Mouse (Mus musculus): ENCODE measurements around the gene Taz. TPM values are rescaled to one million over a fixed set of nuclear protein-coding genes. Genes with fewer than 3 reads are reported as not detected.

The Taz gene
- total RNA-seq (2022), result 10 to 100 TPM; 39.0 to 53.5 (median 48.1) TPM

DNA sequence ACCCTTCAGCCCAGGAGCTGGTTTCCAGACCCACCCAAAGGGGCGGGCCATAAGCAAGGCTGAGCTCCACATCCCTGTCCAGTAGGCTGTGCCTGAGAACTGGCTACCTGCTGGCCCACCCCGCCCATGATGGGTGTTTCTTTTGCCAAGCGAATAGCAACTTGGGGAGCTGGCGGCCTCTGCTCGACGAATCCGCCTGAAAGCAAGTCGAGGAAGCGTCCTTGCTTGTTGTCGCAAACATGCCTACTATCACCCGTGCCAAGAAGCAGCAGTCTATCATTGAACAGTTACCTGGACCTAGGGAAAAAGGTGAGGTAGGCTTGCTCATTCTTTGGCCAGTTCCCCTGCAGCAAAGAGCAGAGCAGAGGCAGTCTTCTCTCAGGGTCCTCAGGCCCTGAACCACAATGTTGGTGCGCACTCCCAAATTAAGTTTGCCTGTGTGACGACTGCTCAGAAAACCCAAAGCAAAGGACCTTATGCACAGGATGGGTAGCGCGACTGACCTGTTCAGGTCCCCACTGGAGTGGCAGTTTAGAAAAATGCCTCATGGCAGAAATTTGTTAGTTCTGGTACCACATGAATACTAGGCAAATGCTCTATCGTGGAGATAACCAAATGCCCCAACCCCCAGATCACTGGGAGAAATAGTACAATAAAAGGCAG lies at the start of gene Taz, which contains the start of gene Dnase1l1:
Gene Taz, plus strand, starts transcription at position 181 of the 663 bp plus-strand sequence.
Gene Dnase1l1, minus strand, starts transcription at position 606 of the 663 bp plus-strand sequence.
- peak in 1 of 2 experiments; percentile 82 for DNase-seq (ENCODE audit: low spot score in 2 of 2)

DNA sequence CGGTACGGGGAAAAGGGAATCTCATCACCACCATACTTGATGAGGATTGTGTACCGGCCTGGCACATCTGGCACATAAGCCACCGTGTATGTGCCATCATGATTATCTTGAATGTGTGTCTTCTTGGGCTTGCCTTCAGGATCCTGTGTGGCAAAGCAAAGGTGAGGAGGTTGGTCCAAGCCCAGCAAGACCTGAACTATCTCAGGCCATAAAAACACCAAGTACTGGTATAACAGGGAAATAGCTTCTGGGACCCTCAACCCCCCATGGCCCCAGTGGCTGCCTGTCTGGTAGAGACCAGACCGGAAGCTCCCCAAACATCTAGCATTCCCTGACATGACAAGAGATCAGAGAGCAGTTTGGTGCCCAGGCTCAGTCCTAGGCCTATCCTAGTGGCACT lies 48.5 kb upstream of the Taz start:
- DNase-seq (ENCODE audit: low spot score in 2 of 2), result no peak

DNA sequence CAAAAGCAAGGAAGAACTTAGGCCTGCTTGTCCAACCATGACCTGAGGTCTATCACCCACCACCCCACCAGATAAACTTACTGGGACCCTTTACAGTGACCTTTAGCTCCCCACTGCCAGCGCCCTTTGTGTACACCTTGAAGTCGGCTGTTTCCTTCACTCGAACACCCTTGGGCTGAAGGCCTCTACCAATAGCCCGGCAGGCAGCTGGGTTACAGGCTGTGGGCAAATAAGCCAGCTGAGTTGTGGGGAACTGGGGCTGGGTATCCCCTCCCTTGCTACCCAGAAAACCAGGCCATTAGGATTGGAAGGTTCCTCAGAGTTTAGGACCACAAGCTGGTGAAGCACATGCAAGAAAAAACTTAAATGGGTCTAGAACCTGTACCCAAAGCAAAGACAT lies 41.4 kb upstream of the Taz start:
- DNase-seq (ENCODE audit: low spot score in 2 of 2), result no peak

DNA sequence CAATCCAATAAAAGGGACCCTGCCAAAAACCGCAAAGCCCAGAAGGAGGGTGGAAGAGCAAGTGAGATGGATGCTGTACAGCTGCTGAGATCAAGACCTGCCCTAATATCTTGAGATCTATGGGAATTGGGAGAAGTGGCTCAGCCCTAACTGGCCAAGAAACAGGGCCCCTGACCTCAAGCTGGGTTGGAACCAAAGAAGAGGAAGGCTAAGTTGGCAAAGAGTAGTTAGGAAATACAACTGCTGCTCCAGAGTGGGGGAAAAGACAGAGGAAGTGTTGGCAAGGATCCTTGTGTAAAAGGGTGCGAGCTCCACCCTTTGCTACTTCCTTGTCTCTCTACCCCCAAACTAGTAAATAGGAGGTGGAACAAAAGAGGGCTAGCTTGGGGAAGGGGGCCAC lies 38.3 kb upstream of the Taz start:
- DNase-seq (ENCODE audit: low spot score in 2 of 2), result no peak

DNA sequence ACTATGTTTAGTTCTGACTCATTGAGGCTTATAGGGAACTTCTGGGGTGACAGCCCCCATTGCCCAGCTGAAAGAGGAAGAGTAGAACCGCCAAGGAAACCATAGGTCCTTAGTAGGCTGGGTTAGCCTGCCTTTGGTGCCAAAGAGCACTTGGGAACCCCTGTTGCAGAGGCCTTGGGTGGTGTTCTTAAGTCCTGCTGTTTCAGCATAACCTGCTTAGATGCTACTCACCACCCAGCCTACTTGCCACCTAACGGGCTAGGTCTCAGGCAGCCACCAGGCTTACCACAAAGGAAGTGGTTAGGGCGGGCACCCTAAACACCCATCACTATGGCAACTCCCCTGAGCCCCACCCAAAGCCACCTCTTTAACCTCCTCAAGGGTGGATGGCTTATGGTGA lies 37.9 kb upstream of the Taz start:
- DNase-seq (ENCODE audit: low spot score in 2 of 2), result no peak

DNA sequence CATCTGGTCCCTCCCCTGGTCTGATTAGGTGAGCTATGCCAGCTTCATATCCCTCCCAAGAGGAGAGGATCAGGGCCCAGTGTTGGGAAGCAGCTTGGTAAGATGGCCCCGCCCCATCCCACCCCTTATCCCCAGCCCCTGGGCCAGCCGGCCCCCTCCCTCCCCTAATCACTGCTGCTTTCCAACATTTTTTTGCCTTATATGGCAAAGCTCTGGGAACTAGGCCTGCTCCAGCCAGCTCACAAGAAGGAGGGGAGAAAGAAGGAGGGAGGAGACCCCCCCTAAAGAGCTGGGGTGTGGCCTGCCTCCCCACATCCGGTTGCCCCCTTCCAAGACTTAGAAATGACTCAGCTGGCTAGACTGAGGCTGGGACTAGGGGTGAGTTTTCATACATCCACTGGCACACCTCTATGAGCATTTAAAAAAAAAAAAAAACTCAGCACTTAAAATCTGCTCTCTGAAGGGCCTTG lies 37.1 kb upstream of the Taz start:
- DNase-seq (ENCODE audit: low spot score in 2 of 2), result peak; percentile 25 to 48

DNA sequence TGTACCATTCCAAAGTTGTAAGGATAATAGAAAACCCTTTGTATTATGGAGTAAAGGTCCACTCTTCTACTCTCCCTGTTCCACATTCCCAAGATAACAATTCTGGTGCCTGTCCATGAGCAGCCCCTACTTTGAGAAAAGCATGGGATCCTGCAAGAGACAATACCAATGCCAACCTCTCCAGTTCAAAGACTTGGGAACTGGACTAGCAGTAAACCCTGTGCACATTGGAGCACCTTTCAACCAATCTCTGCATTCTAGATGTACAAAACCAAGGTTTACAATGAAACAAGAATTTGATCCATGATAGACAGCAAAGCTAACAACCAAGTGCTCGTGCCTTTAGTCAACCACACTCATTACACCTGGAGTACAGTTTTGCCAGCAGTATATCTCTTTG lies 36.6 kb upstream of the Taz start:
- no peak for DNase-seq (ENCODE audit: low spot score in 2 of 2)

DNA sequence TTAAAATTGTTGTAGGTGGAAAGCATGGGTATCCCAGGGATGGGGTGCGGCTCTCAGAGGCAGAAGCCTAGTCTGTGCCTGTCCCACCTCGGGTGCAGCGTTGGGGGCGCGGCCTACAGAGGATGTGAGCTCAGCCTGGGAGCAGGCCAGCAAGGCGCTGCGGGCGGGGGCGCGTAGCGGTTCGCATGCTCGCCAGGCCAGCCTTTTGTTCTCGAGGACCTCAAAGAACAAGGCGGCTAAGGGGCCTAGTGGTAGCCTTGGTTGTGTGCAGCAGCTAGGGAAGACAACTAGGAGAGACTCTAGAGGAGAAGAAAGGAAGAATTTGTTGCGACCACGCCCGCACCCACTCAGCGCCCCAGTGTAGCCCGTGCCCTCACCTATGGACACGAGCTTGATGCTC lies 36.0 kb upstream of the Taz start:
- DNase-seq (ENCODE audit: low spot score in 2 of 2), result peak; percentile 68 to 77

DNA sequence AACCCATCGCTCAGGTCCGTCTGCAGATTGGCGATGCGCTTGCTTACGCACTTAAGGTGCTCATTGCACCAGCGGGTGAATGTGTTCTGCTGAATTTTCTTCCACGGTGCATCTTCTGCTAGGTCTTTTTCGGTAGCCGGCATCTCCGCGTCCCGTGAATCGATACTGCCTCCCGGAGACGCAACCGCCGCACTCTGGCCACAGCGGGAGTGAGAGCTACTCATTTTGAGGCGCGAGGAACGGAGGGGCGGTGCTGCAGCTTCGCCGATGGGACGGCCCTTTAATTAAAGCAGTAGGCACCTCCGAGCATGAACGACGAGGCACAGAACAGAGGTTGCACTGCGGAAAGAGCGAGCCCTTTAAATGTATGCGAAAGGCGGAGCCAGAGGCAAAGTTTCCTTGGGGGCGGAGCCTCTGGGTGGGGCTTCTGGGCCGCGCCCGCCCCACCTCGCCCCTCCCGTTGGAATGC lies 35.5 kb upstream of the Taz start:
- peak; percentile 70 to 83 for DNase-seq (ENCODE audit: low spot score in 2 of 2)

DNA sequence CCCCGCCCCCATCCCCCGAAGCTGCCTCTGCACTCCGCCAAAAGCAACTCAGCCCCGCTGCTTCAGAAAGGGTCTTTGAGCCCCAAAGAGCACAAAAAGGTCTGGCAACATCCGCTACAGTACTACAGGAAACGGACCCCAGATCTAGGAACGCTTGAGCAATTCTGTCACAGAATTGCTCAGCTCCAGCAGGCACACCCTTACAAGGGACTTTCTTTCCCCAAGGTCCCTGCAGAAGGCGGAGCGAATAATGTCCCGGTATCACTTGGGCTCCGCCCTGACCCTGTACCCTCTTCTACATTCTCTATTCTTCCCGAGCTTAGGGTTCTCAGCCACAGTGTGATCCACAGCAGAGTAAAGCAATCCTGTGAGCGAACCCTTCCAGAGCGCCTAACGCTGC lies 35.0 kb upstream of the Taz start:
- DNase-seq (ENCODE audit: low spot score in 2 of 2), result peak in 1 of 2 experiments; percentile 6

DNA sequence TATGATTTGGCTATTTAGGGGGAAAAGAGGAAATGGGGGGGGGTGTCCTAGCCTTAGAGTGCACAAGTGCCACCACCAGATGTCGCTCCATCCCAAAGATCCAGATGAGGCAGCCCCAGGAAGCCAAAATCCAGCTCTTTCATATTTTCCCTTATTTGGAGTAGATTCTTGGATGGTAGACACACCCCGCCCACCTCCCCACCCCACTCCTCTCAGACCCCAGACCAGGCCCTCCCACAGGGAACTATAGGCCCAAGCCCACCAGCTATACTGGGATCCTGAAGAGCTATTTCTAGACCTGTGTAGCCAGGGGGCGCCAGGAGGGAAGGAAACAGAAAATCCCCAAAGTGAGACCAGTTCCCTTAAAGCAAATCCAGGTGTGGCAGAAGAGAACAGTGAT lies 33.1 kb upstream of the Taz start:
- DNase-seq (ENCODE audit: low spot score in 2 of 2), result peak in 1 of 2 experiments; percentile 10

DNA sequence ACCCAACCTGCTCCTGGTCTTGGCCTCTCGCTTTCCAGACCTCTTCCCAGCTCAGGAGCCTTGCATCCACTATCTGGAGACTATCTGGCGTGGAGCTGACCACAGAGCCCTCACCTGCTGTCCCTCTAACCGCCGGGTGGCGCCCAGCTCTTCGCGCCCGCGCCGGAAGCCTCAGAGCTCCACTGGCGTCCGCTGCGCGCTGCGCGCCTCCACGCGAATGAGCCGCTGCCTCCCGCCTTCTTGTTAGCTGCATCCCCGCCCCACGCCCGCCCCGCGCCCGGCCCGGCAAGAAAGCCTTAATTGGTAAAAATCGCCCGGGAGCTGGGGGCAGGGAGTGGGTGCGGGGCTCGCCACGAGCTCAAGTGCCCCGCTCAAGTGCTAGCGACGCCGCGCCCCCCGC lies 32.1 kb upstream of the Taz start, which contains the start of gene Flna:
Gene Flna, minus strand, starts transcription at position 206 of the 400 bp plus-strand sequence.
- DNase-seq (ENCODE audit: low spot score in 2 of 2), result peak; percentile 42 to 53

DNA sequence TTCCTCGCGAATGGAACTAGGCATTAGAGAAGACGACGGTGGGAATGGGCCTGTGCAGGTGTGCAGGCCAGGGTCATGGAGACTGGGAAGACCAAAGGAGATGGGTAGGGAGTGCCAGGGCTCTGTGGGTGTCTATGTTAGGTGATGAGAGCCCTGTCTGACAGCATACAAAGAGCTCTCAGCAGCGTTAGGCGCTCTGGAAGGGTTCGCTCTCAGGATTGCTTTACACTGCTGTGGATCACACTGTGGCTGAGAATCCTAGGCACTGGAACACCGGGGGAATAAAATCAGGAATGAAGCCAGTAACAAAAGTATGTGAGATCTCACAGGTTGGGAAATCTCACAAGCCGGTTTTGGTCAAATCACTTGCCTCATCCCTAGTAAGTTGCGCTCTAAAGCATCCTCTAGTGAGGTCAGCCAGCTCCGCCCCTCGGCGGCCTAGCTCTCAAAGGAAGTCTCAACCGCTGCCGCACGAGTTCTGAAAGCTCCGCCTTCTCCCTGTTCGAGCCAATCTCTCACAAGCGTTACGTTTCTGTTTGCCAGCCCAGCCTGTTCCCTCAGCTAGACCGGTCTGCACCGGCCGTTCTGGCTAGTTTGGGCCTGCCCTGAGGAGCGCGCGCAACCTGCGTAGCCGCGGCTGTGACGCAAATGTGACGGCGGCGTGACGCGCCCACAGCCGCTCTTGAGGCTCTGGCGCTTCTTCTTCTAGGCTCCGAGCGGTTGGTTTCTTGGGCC lies 27.4 kb upstream of the Taz start, which contains the start of gene Emd:
Gene Emd, plus strand, starts transcription at position 535 of the 735 bp plus-strand sequence.
- DNase-seq (ENCODE audit: low spot score in 2 of 2), result peak; percentile 79 to 86

DNA sequence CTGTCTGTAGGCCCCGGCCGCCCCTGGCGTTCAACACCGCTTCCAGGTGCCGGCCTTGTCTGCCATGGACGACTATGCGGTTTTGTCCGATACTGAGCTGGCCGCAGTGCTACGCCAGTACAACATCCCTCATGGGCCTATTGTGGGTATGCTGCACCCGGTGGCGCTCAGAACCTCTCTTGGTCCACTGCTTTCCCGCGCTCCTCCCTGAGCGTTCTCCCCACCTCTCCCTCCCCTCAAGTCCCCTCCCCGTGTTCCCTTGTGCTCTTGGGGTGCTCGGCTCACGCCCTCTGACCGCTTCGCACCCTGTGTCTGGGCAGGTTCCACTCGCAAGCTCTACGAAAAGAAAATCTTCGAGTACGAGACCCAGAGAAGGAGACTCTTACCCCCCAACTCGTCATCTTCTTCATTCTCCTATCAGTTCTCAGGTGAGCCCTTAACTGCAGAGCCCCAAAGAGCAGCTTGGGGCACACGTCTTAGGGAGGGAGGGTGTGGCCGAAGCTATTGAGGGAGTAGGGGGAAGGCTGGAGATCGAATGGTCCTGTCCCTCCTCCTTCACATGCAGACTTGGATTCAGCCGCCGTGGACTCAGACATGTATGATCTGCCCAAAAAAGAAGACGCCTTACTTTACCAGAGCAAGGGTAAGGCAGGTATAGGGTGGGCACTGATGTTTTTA lies 26.7 kb upstream of the Taz start:
- no peak for DNase-seq (ENCODE audit: low spot score in 2 of 2)

DNA sequence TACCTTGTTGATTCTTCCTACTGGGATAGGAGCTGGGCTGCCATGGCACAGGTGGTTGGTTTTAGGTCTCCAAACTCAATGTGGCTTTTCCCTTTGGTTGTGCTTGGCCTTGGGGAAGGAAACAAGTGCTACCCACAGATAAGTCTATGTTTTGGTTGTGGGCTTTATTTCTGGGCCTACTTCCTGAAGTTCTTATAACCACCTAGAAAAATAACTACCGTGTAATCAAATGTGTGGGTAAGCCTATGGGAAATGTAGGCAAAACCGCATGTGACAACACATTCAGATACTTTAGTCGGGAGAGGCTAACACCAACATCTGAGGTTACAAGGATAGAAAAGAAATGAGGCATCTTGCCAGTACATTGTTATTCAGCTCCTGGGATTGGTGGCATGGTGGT lies 24.0 kb upstream of the Taz start:
- DNase-seq (ENCODE audit: low spot score in 2 of 2), result no peak

DNA sequence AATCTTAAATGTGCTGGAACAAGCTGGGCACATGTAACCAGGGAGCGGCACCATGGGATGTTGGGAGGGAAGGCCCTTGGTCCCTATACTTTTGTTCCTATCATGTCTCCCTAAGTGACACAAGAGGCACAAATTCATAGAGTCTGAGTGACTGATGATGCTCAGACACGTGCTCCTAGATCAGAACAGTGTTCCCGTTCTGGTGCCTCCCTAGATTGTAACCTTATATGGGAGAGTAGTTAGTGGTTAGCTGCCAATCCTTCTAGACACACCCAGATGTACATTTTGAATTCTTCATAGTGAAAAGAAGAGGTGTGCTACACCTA lies 12.0 kb upstream of the Taz start:
- DNase-seq (ENCODE audit: low spot score in 2 of 2), result no peak

DNA sequence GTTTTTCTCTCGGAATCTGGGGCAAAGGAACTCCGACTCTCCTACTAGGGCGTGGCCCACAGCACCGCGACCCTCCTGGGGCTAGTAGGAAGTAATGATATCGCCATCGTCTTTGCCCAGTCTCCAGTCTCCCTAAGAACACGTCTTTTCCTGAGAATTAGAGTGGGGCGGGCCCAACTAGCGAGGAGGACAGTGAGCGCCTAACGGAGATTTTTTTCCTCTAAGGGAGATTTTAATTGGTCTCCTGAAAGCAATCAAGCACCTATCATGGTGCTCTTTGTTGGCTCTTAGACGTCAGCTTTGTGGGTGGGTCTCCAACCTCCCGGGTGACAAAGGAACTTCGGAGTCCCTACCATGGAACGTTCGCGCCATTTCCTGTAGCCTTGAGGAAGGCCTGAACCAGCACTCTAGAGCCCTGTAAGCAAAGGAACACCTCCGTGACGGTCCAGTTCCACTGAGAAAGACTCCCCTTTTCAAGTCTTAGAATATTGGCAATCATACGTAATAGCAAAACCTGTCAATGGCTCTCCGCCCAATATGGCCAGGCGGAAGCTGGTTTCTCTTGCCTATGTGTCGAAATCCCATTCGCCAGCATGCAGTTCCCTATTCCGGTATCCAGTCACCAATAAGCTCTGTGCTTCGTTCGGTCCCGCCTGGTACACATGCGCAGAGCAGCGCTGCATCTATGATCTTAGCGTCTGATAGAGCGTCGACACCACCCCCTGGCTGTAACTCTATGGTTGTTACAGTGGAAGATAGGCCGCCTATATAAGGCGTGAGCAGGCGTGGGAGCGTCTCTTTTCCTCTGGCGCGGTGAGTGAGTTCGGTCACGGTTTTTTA lies 11.4 kb upstream of the Taz start, which contains the start of gene Rpl10:
Gene Rpl10, plus strand, starts transcription at position 751 of the 840 bp plus-strand sequence.
- DNase-seq (ENCODE audit: low spot score in 2 of 2), result peak; percentile 86 to 88

DNA sequence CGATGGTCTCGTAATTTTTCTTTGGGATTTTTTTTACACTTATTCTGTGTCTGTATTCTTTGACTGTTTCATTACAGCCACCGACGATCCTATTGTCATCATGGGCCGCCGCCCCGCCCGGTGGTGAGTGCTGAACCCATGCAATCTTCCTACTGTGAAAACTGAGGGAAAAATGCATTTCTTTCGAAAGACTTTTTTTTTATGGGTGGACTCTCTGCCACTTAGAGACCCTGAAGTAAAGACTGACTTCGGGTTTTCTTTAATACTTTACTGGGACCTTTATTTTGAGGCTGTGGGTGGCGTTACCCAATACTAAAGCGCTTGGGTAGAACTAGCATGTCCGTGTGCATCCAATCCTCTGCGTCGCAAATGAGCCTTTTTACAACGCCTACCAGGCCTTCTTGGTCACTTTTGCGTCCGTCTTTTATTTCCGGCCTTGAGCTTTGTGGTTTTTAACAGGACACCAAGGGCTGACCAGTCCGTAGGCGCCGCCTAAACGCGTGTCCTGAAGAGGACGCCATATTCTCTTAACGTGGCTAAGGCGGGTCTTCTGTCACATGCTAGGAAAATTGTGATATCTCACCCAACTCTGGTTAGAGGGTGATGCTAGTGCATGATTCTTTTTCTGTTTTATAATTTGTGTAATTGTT lies 10.7 kb upstream of the Taz start:
- peak; percentile 8 to 20 for DNase-seq (ENCODE audit: low spot score in 2 of 2)

DNA sequence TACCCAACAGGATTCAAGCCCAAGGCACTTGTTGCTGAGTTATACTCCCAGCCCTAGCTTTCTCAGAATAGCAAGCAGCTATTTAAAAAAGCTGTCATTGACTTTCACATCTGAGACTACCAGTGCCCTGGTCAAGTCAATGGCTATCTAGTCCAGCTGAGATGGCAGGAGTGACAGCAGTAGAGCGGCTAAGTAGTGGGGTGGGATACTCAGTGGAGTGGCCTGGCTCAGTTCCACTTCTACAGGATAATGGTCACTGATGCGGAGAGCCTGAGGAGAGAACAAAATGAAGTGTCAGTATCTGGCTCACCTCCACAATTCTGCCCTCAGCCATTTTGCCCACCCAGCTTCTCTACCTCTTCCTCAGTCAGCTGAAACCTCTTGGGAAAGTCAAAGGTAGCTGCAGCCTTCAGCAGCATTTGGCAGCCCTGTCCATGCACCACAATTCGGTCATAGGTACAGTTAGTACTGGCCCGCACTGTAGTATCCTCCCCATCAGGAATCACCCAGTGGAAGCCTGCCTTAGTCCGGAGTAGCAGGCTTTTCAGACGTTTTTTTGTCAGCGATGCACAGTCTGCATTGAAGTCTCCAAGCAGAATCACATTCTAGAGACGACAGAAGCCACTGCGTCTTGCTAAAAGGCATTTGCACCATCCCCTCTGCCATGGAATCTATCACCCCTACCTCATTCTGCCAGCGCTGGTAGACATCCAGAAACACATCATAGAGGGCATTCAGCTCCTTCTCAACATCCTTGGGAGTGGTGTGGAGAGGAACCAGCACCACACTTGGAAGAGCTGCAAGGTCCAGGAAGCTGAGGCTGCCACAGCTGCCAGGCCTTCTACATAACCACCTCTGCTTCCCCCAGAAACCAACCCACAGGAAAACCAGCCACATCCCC lies 8.0 kb upstream of the Taz start:
- DNase-seq (ENCODE audit: low spot score in 2 of 2), result no peak

Data from gastrocnemius, adult 8-10 months (tissue).